Mouse (Mus musculus) cerebellum, adult 9-11 months (tissue): ENCODE results near the gene Il25.

Experiments used
- DNase-seq: peaks from one replicate; pipeline ENCODE4 v3.0.0; 2022

The Il25 gene

GRCm38 (mm10) chr14:54932645-54933150 is at the start of gene Il25:
Gene Il25 (plus strand): TSS chr14:54932695.
- DNase-seq = no peak

- DNase-seq = peak; percentile 88
Observed at GRCm38 (mm10) chr14:54883154-54884021, 49.1 kb upstream of the Il25 start, which contains the start of the genes Bcl2l2 and Gm20521. Gene Bcl2l2 (plus strand): TSS chr14:54883377. Gene Gm20521 (plus strand): TSS chr14:54883441.

GRCm38 (mm10) chr14:54884022-54884712 is 48.3 kb upstream of the Il25 start:
- peak; percentile 47 for DNase-seq

GRCm38 (mm10) chr14:54885309-54885708 is 47.2 kb upstream of the Il25 start:
- DNase-seq = no peak

- DNase-seq = no peak
Observed at GRCm38 (mm10) chr14:54892200-54892599, 40.3 kb upstream of the Il25 start, which contains the start of gene Pabpn1. Gene Pabpn1 (plus strand): TSS chr14:54892500.

GRCm38 (mm10) chr14:54893651-54894181 is 38.8 kb upstream of the Il25 start:
- peak; percentile 100 for DNase-seq

- DNase-seq = no peak
Observed at GRCm38 (mm10) chr14:54894296-54895151, 38.0 kb upstream of the Il25 start.

- DNase-seq = no peak
Observed at GRCm38 (mm10) chr14:54897445-54897844, 35.0 kb upstream of the Il25 start.

- DNase-seq = peak; percentile 67
Observed at GRCm38 (mm10) chr14:54900383-54900782, 32.1 kb upstream of the Il25 start.

GRCm38 (mm10) chr14:54903641-54904040 is 28.9 kb upstream of the Il25 start:
- no peak for DNase-seq

- no peak for DNase-seq
Observed at GRCm38 (mm10) chr14:54908682-54909081, 23.8 kb upstream of the Il25 start.

GRCm38 (mm10) chr14:54912109-54912850 is 20.2 kb upstream of the Il25 start:
- peak; percentile 61 for DNase-seq

GRCm38 (mm10) chr14:54912886-54913285 is 19.6 kb upstream of the Il25 start, which contains the start of gene Slc22a17:
Gene Slc22a17 (minus strand): TSS chr14:54913132.
- peak; percentile 86 for DNase-seq

- DNase-seq = peak; percentile 48
Observed at GRCm38 (mm10) chr14:54913343-54913742, 19.2 kb upstream of the Il25 start.

- DNase-seq = no peak
Observed at GRCm38 (mm10) chr14:54920076-54920685, 12.3 kb upstream of the Il25 start.

GRCm38 (mm10) chr14:54924641-54925348 is 7.7 kb upstream of the Il25 start:
- DNase-seq = no peak

- peak; percentile 56 for DNase-seq
Observed at GRCm38 (mm10) chr14:54925349-54926342, 6.8 kb upstream of the Il25 start, which contains the start of gene Efs. Gene Efs (minus strand): TSS chr14:54926126.

GRCm38 (mm10) chr14:54926401-54927158 is 5.9 kb upstream of the Il25 start:
- no peak for DNase-seq
